In the genomic region with DNA sequence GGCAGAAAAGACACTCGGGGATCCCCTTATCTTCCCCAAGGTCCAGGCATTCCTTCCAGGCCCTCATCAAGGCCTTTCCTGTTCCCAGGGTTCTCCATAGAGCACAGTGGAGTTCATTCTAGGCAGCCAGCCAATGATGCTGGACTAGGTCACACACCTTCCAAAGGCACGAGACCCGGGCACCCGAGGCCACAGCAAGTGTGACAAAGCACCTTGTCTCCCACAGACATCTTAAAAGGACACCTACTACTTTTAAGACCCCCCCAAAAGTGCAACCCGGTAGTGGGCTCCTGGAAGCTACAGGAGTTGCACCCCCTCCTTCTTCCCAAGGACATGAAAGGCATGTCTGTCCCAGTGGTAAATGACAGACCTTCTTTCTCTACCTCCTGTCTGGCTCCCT, we compare ENCODE assay signal across 9 mouse cellular contexts. TPM values are rescaled to one million over a fixed set of nuclear protein-coding genes. Genes with fewer than 3 reads are reported as not detected.
DNase-seq lines count a peak whose midpoint lies in the region; ATAC-seq and TF ChIP-seq lines count a peak whose summit lies in the region.
"Had no signal": no experiment of that assay in that cellular context is flagged by ENCODE, and none has a peak within 500 bp of the region (broad histone marks: within the 10 kb centered on the region; RNA-seq: fewer than 3 reads in every experiment).

No protein-coding gene starts in this region.

- ATAC-seq in hindbrain, embryonic 11.5 days (ENCODE audit: low FRiP score): no peak
- ATAC-seq in limb, embryonic 13.5 days (ENCODE audit: low FRiP score, low read depth): no peak

- no peaks in the 10 kb centered on the region for H3K4me1 ChIP-seq in cerebellum, adult 2 months (ENCODE audit: control insufficient read depth, insufficient read depth, low read length)
- H3K4me1 ChIP-seq in hindbrain, embryonic 11.5 days (replicated peaks; ENCODE audit: control insufficient read depth, insufficient read depth, low read length): no peaks in the 10 kb centered on the region
- peaks cover 17% of the 10 kb centered on the region for H3K4me1 ChIP-seq in limb, embryonic 13.5 days

- peak in 1 of 2 experiments; percentile 7 for DNase-seq in cerebellum, adult 2 months
- DNase-seq in cerebellum, adult 9-10 months: no peak
- peak; percentile 14 to 24 for DNase-seq in cerebellum, postnatal 14 days
- no peak for DNase-seq in hindbrain, embryonic 11.5 days (ENCODE audit: low spot score)
- DNase-seq in spleen, postnatal 36 days (ENCODE audit: low spot score in 2 of 2): no peak
- DNase-seq in embryo, embryonic 9.5 days (ENCODE audit: extremely low spot score): no peak
- no peak for DNase-seq in left cerebral cortex, postnatal 25 days (ENCODE audit: low spot score in 2 of 2)

- H3K4me3 ChIP-seq in cerebellum, adult 2 months (replicated peaks; ENCODE audit: insufficient read depth, low read depth, low read length): peak overlapping the region; percentile 54
- H3K4me3 ChIP-seq in hindbrain, embryonic 11.5 days (ENCODE audit: low read depth, low read length): peak overlapping the region; percentile 50
- H3K4me3 ChIP-seq in limb, embryonic 13.5 days: peak overlapping the region; percentile 60

- no peak overlapping the region for H3K27ac ChIP-seq in cerebellum, adult 2 months (ENCODE audit: insufficient read depth, low read length)
- H3K27ac ChIP-seq in hindbrain, embryonic 11.5 days (ENCODE audit: low read depth, low read length): no peak overlapping the region
- no peak overlapping the region for H3K27ac ChIP-seq in limb, embryonic 13.5 days

- no peaks in the 10 kb centered on the region for H3K36me3 ChIP-seq in hindbrain, embryonic 11.5 days (ENCODE audit: control insufficient read depth, insufficient read depth, low read length)
- no peaks in the 10 kb centered on the region for H3K36me3 ChIP-seq in limb, embryonic 13.5 days

- H3K9ac ChIP-seq in hindbrain, embryonic 11.5 days (ENCODE audit: low read depth, low read length): peak overlapping the region; percentile 60
- H3K9ac ChIP-seq in limb, embryonic 13.5 days: peak overlapping the region; percentile 78

- no peaks in the 10 kb centered on the region for H3K9me3 ChIP-seq in hindbrain, embryonic 11.5 days (ENCODE audit: control insufficient read depth, low read length)
- H3K9me3 ChIP-seq in limb, embryonic 13.5 days: no peaks in the 10 kb centered on the region

- intact Hi-C loops in left cerebral cortex, postnatal 25 days (cut with DNase I): loop anchor here (5.0 kb wide), 1 partner anchor 191 kb away; no protein-coding TSS in a partner anchor

- WGBS in cerebellum, adult 2 months: 25% methylated on average over 5 of the region's 5 CpGs
- 57% methylated on average over 5 of the region's 5 CpGs for WGBS in hindbrain, embryonic 11.5 days
- 28% methylated on average over 5 of the region's 5 CpGs for WGBS in limb, embryonic 13.5 days

- peak overlapping the region; percentile 47 for H3K4me2 ChIP-seq in hindbrain, embryonic 11.5 days (replicated peaks; ENCODE audit: low read depth, low read length)
- H3K4me2 ChIP-seq in limb, embryonic 13.5 days (replicated peaks): peak overlapping the region; percentile 73

- H3K27me3 ChIP-seq in cerebellum, adult 2 months (ENCODE audit: control insufficient read depth, insufficient read depth, low read length): no peaks in the 10 kb centered on the region
- no peaks in the 10 kb centered on the region; the same call in 1 of the 2 replicates for H3K27me3 ChIP-seq in hindbrain, embryonic 11.5 days (ENCODE audit: control insufficient read depth, insufficient read depth, low read length)
- H3K27me3 ChIP-seq in limb, embryonic 13.5 days: peaks cover 68% of the 10 kb centered on the region

- TF ChIP-seq CTCF in cerebellum, adult 2 months (IDR thresholded peaks at IDR 0.05; ENCODE audit: borderline replicate concordance, insufficient read depth, low read depth, low read length): no peak

- no peak for TF ChIP-seq POLR2A in cerebellum, adult 2 months (IDR thresholded peaks at IDR 0.05; ENCODE audit: borderline replicate concordance, insufficient read depth, low read length)

RNA-seq across cellular contexts. Expression of a gene that starts 1.4 kb away (rescaled TPM):
- polyA plus RNA-seq in cerebellum, adult 2 months (2012; rRNA removed): 1.4 and 1.8 TPM in 2 replicates
- polyA plus RNA-seq in hindbrain, embryonic 11.5 days (2014; fragmentation: Nextera tagmentation; extraction: Ambion mirVana): 3.4 and 4.6 TPM in 2 replicates
- polyA plus RNA-seq in limb, embryonic 13.5 days (2015; fragmentation: Nextera tagmentation; extraction: Ambion mirVana): 3.0 and 3.1 TPM in 2 replicates
- total RNA-seq in left cerebral cortex, postnatal 25 days (2021): 1 to 10 TPM; 4.0 to 4.1 TPM
- total RNA-seq: neutrophil, adult 5-6 weeks had no signal

Comparison
In these comparisons a context has a peak if more than half of its experiments do, and no peak if none do; other contexts are left out.
1. DNase-seq: peak in cerebellum, postnatal 14 days (2 of 2); none in cerebellum, adult 9-10 months (single experiment), hindbrain, embryonic 11.5 days (single experiment), spleen, postnatal 36 days (0 of 2), embryo, embryonic 9.5 days (single experiment) and left cerebral cortex, postnatal 25 days (0 of 2).
2. Peak in every context shown above with its lines, with median percentiles within 50 percentile points of each other: H3K4me3 ChIP-seq.